Comparison of ENCODE assay signal across 8 mouse cellular contexts in genomic region chr13:21994896-21995295, GRCm38 (mm10). TPM values are rescaled to one million over a fixed set of nuclear protein-coding genes. Genes with fewer than 3 reads are reported as not detected.
DNase-seq lines count a peak whose midpoint lies in the region; ATAC-seq lines count a peak whose summit lies in the region.

No protein-coding gene starts in this region.

- H3K36me3 ChIP-seq in liver, embryonic 11.5 days (ENCODE audit: control insufficient read depth, insufficient read depth, low read length) = no peaks in the 10 kb centered on the region
- H3K36me3 ChIP-seq in embryonic facial prominence, embryonic 13.5 days = no peaks in the 10 kb centered on the region
- H3K36me3 ChIP-seq in limb, embryonic 10.5 days = no peaks in the 10 kb centered on the region
- H3K36me3 ChIP-seq in neural tube, embryonic 14.5 days (ENCODE audit: control insufficient read depth, insufficient read depth, low read length) = no peaks in the 10 kb centered on the region

- no peaks in the 10 kb centered on the region for H3K9me3 ChIP-seq in liver, embryonic 11.5 days (ENCODE audit: control insufficient read depth, low read length)
- H3K9me3 ChIP-seq in embryonic facial prominence, embryonic 13.5 days = no peaks in the 10 kb centered on the region; the same call in 1 of the 2 replicates
- no peaks in the 10 kb centered on the region for H3K9me3 ChIP-seq in limb, embryonic 10.5 days (replicated peaks)
- no peaks in the 10 kb centered on the region for H3K9me3 ChIP-seq in neural tube, embryonic 14.5 days (ENCODE audit: control insufficient read depth, low read length)

- 3% methylated on average over 8 of the region's 8 CpGs for WGBS in liver, embryonic 11.5 days
- 4% methylated on average over 8 of the region's 8 CpGs for WGBS in embryonic facial prominence, embryonic 13.5 days
- 5% methylated on average over 8 of the region's 8 CpGs for WGBS in limb, embryonic 10.5 days
- WGBS in neural tube, embryonic 14.5 days = 7% methylated on average over 8 of the region's 8 CpGs

- no peak for ATAC-seq in liver, embryonic 11.5 days (replicated peaks; ENCODE audit: low FRiP score)
- ATAC-seq in embryonic facial prominence, embryonic 13.5 days (ENCODE audit: insufficient number of reproducible peaks, insufficient read depth, low FRiP score, low TSS enrichment, low read depth) = no peak
- no peak for ATAC-seq in neural tube, embryonic 14.5 days (ENCODE audit: low read depth)

- no peak overlapping the region for H3K9ac ChIP-seq in liver, embryonic 11.5 days (ENCODE audit: low read depth, low read length)
- H3K9ac ChIP-seq in embryonic facial prominence, embryonic 13.5 days = no peak overlapping the region
- no peak overlapping the region for H3K9ac ChIP-seq in neural tube, embryonic 14.5 days (replicated peaks; ENCODE audit: low read depth, low read length)

- peaks cover 42% of the 10 kb centered on the region for H3K27me3 ChIP-seq in liver, embryonic 11.5 days (replicated peaks; ENCODE audit: control insufficient read depth, insufficient read depth, low read length)
- H3K27me3 ChIP-seq in embryonic facial prominence, embryonic 13.5 days = peaks cover 65% of the 10 kb centered on the region
- H3K27me3 ChIP-seq in limb, embryonic 10.5 days (ENCODE audit: low read depth, poor library complexity, severe bottlenecking) = peaks cover 54% of the 10 kb centered on the region
- H3K27me3 ChIP-seq in neural tube, embryonic 14.5 days (ENCODE audit: control insufficient read depth, insufficient read depth, low read length) = peaks cover 53% of the 10 kb centered on the region

- peak overlapping the region; percentile 39 for H3K4me3 ChIP-seq in liver, embryonic 11.5 days (ENCODE audit: low read depth, low read length)
- H3K4me3 ChIP-seq in embryonic facial prominence, embryonic 13.5 days = peak overlapping the region; percentile 38
- peak overlapping the region; percentile 52 for H3K4me3 ChIP-seq in limb, embryonic 10.5 days
- H3K4me3 ChIP-seq in neural tube, embryonic 14.5 days (ENCODE audit: low read depth, low read length) = 0 out of 2 replicates have a peak overlapping the region, but pooled peaks have one; percentile 12

- peaks cover 8% of the 10 kb centered on the region; the same call in 1 of the 2 replicates for H3K4me1 ChIP-seq in liver, embryonic 11.5 days (replicated peaks; ENCODE audit: control insufficient read depth, insufficient read depth, low read length)
- H3K4me1 ChIP-seq in embryonic facial prominence, embryonic 13.5 days = peaks cover 8% of the 10 kb centered on the region
- peaks cover 25% of the 10 kb centered on the region for H3K4me1 ChIP-seq in limb, embryonic 10.5 days
- H3K4me1 ChIP-seq in neural tube, embryonic 14.5 days (ENCODE audit: control insufficient read depth, insufficient read depth, low read length) = no peaks in the 10 kb centered on the region

- H3K4me2 ChIP-seq in liver, embryonic 11.5 days = peak overlapping the region; percentile 79
- H3K4me2 ChIP-seq in embryonic facial prominence, embryonic 13.5 days = peak overlapping the region; percentile 54
- peak overlapping the region; percentile 16; the same call in 1 of the 2 replicates for H3K4me2 ChIP-seq in neural tube, embryonic 14.5 days (ENCODE audit: low read depth, low read length)

- DNase-seq in liver, embryonic 11.5 days (ENCODE audit: low spot score) = no peak
- DNase-seq in liver = no peak
- DNase-seq in limb, embryonic 10.5 days (ENCODE audit: low spot score) = no peak
- DNase-seq in left cerebral cortex, adult 18-20 months (ENCODE audit: low spot score in 2 of 2) = no peak
- DNase-seq in testis, postnatal 10 days (ENCODE audit: low spot score) = no peak
- DNase-seq in lung, adult 18-20 months = no peak

- no peak overlapping the region for H3K27ac ChIP-seq in liver, embryonic 11.5 days (ENCODE audit: low read depth, low read length)
- H3K27ac ChIP-seq in embryonic facial prominence, embryonic 13.5 days = no peak overlapping the region
- no peak overlapping the region for H3K27ac ChIP-seq in limb, embryonic 10.5 days
- no peak overlapping the region for H3K27ac ChIP-seq in neural tube, embryonic 14.5 days (ENCODE audit: low read depth, low read length)

RNA-seq across cellular contexts. Expression of gene Pom121l2, which starts 13.9 kb away (rescaled TPM):
- polyA plus RNA-seq in liver, embryonic 11.5 days (2014; fragmentation: Nextera tagmentation; extraction: Ambion mirVana) = not detected in 2 replicates
- 0.31 TPM in 1 of 2 replicates, not detected in the other for polyA plus RNA-seq in embryonic facial prominence, embryonic 13.5 days (2015; fragmentation: Nextera tagmentation; extraction: Ambion mirVana)
- 0.14 and 0.28 TPM in 2 replicates for polyA plus RNA-seq in limb, embryonic 10.5 days (2016; fragmentation: Nextera tagmentation; extraction: Ambion mirVana)
- polyA plus RNA-seq in neural tube, embryonic 14.5 days (2014; fragmentation: Nextera tagmentation; extraction: Ambion mirVana) = not detected in 2 replicates
- not detected for total RNA-seq in left cerebral cortex, adult 18-20 months (2021)

RNA-seq across cellular contexts. Expression of gene Prss16, which starts 14.6 kb away (rescaled TPM):
- polyA plus RNA-seq in liver, embryonic 11.5 days (2014; fragmentation: Nextera tagmentation; extraction: Ambion mirVana) = 0.48 and 0.86 TPM in 2 replicates
- polyA plus RNA-seq in embryonic facial prominence, embryonic 13.5 days (2015; fragmentation: Nextera tagmentation; extraction: Ambion mirVana) = 0.59 and 1.2 TPM in 2 replicates
- 0.20 TPM in 1 of 2 replicates, not detected in the other for polyA plus RNA-seq in limb, embryonic 10.5 days (2016; fragmentation: Nextera tagmentation; extraction: Ambion mirVana)
- not detected in 2 replicates for polyA plus RNA-seq in neural tube, embryonic 14.5 days (2014; fragmentation: Nextera tagmentation; extraction: Ambion mirVana)
- 1 to 10 TPM in 1 of 2 experiments, under 1 TPM in 1; 0.35 to 1.2 TPM for total RNA-seq in left cerebral cortex, adult 18-20 months (2021)

RNA-seq across cellular contexts. Expression of gene Hist1h2ah, which starts 40.5 kb away (rescaled TPM):
- 10.7 and 13.3 TPM in 2 replicates for polyA plus RNA-seq in liver, embryonic 11.5 days (2014; fragmentation: Nextera tagmentation; extraction: Ambion mirVana)
- 5.2 and 5.4 TPM in 2 replicates for polyA plus RNA-seq in embryonic facial prominence, embryonic 13.5 days (2015; fragmentation: Nextera tagmentation; extraction: Ambion mirVana)
- polyA plus RNA-seq in limb, embryonic 10.5 days (2016; fragmentation: Nextera tagmentation; extraction: Ambion mirVana) = 7.3 and 8.5 TPM in 2 replicates
- not detected in 2 replicates for polyA plus RNA-seq in neural tube, embryonic 14.5 days (2014; fragmentation: Nextera tagmentation; extraction: Ambion mirVana)
- 10 to 100 TPM; 24.4 to 38.7 TPM for total RNA-seq in left cerebral cortex, adult 18-20 months (2021)

RNA-seq across cellular contexts. Expression of gene Hist1h2bk, which starts 40.8 kb away (rescaled TPM):
- polyA plus RNA-seq in liver, embryonic 11.5 days (2014; fragmentation: Nextera tagmentation; extraction: Ambion mirVana) = 4.1 and 4.6 TPM in 2 replicates
- polyA plus RNA-seq in embryonic facial prominence, embryonic 13.5 days (2015; fragmentation: Nextera tagmentation; extraction: Ambion mirVana) = 9.5 and 15.3 TPM in 2 replicates
- polyA plus RNA-seq in limb, embryonic 10.5 days (2016; fragmentation: Nextera tagmentation; extraction: Ambion mirVana) = 10.3 and 11.8 TPM in 2 replicates
- polyA plus RNA-seq in neural tube, embryonic 14.5 days (2014; fragmentation: Nextera tagmentation; extraction: Ambion mirVana) = 0.98 TPM in 1 of 2 replicates, not detected in the other
- 10 to 100 TPM; 14.5 to 16.1 TPM for total RNA-seq in left cerebral cortex, adult 18-20 months (2021)

RNA-seq across cellular contexts. Expression of gene Hist1h4i, which starts 46.3 kb away (rescaled TPM):
- 36.9 and 39.3 TPM in 2 replicates for polyA plus RNA-seq in liver, embryonic 11.5 days (2014; fragmentation: Nextera tagmentation; extraction: Ambion mirVana)
- 26.0 and 31.3 TPM in 2 replicates for polyA plus RNA-seq in embryonic facial prominence, embryonic 13.5 days (2015; fragmentation: Nextera tagmentation; extraction: Ambion mirVana)
- polyA plus RNA-seq in limb, embryonic 10.5 days (2016; fragmentation: Nextera tagmentation; extraction: Ambion mirVana) = 27.4 and 36.3 TPM in 2 replicates
- 5.7 and 5.8 TPM in 2 replicates for polyA plus RNA-seq in neural tube, embryonic 14.5 days (2014; fragmentation: Nextera tagmentation; extraction: Ambion mirVana)
- total RNA-seq in left cerebral cortex, adult 18-20 months (2021) = 10 to 100 TPM; 71.8 to 81.6 TPM

Comparison
In these comparisons a context has a peak if more than half of its experiments do, and no peak if none do; other contexts are left out.
1. H3K4me2 ChIP-seq: peak in every context shown above with its lines; median percentile 79 in liver, embryonic 11.5 days; 54 in embryonic facial prominence, embryonic 13.5 days; 16 in neural tube, embryonic 14.5 days.